In genomic region chr5:75084393-75084870, GRCm38 (mm10) we compare ENCODE assay signal across 15 mouse cellular contexts. TPM values are rescaled to one million over a fixed set of nuclear protein-coding genes. Genes with fewer than 3 reads are reported as not detected.
DNase-seq lines count a peak whose midpoint lies in the region; ATAC-seq lines count a peak whose summit lies in the region.
"Had no signal": no experiment of that assay in that cellular context is flagged by ENCODE, and none has a peak within 500 bp of the region (broad histone marks: within the 10 kb centered on the region; RNA-seq: fewer than 3 reads in every experiment).

No protein-coding gene starts in this region.

- peaks cover 84% of the 10 kb centered on the region for H3K27me3 ChIP-seq in heart, embryonic 16.5 days (ENCODE audit: control insufficient read depth, insufficient read depth, low read length)
- peaks cover 94% of the 10 kb centered on the region for H3K27me3 ChIP-seq in midbrain, embryonic 11.5 days (ENCODE audit: control insufficient read depth, insufficient read depth, low read length)
- peaks cover 80% of the 10 kb centered on the region for H3K27me3 ChIP-seq in midbrain, embryonic 16.5 days (ENCODE audit: control insufficient read depth, insufficient read depth, low read depth, low read length)
- peaks cover 85% of the 10 kb centered on the region for H3K27me3 ChIP-seq in embryonic facial prominence, embryonic 15.5 days
- peaks cover 61% of the 10 kb centered on the region for H3K27me3 ChIP-seq in forebrain, embryonic 16.5 days (replicated peaks; ENCODE audit: control insufficient read depth, insufficient read depth, low read length)

- no peaks in the 10 kb centered on the region for H3K9me3 ChIP-seq in heart, embryonic 16.5 days (replicated peaks; ENCODE audit: control insufficient read depth, low read length)
- H3K9me3 ChIP-seq in midbrain, embryonic 11.5 days (ENCODE audit: control insufficient read depth, low read length): no peaks in the 10 kb centered on the region
- H3K9me3 ChIP-seq in midbrain, embryonic 16.5 days (replicated peaks; ENCODE audit: control insufficient read depth, low read length, poor library complexity, severe bottlenecking): no peaks in the 10 kb centered on the region
- H3K9me3 ChIP-seq in embryonic facial prominence, embryonic 15.5 days (replicated peaks): no peaks in the 10 kb centered on the region
- H3K9me3 ChIP-seq in forebrain, embryonic 16.5 days (ENCODE audit: control insufficient read depth, low read length): no peaks in the 10 kb centered on the region

- peaks cover 8% of the 10 kb centered on the region; the same call in 1 of the 2 replicates for H3K4me1 ChIP-seq in heart, embryonic 16.5 days (ENCODE audit: control insufficient read depth, insufficient read depth, low read length)
- H3K4me1 ChIP-seq in midbrain, embryonic 11.5 days (ENCODE audit: control insufficient read depth, insufficient read depth, low read length): peaks cover 14% of the 10 kb centered on the region
- peaks cover 8% of the 10 kb centered on the region for H3K4me1 ChIP-seq in midbrain, embryonic 16.5 days (ENCODE audit: control insufficient read depth, insufficient read depth, low read length)
- H3K4me1 ChIP-seq in embryonic facial prominence, embryonic 15.5 days: peaks cover 12% of the 10 kb centered on the region
- peaks cover 29% of the 10 kb centered on the region for H3K4me1 ChIP-seq in forebrain, embryonic 16.5 days (replicated peaks; ENCODE audit: control insufficient read depth, insufficient read depth, low read length)

- H3K27ac ChIP-seq in heart, embryonic 16.5 days (ENCODE audit: low read length): no peak overlapping the region
- no peak overlapping the region for H3K27ac ChIP-seq in midbrain, embryonic 11.5 days (ENCODE audit: low read depth, low read length)
- no peak overlapping the region for H3K27ac ChIP-seq in midbrain, embryonic 16.5 days (ENCODE audit: low read length)
- no peak overlapping the region for H3K27ac ChIP-seq in embryonic facial prominence, embryonic 15.5 days (replicated peaks)
- H3K27ac ChIP-seq in forebrain, embryonic 16.5 days (ENCODE audit: low read length): no peak overlapping the region

- ATAC-seq in heart, embryonic 16.5 days (replicated peaks; ENCODE audit: extremely low read depth, insufficient read depth, low FRiP score): no peak
- ATAC-seq in midbrain, embryonic 11.5 days (ENCODE audit: low FRiP score): no peak
- ATAC-seq in midbrain, embryonic 16.5 days: no peak
- no peak for ATAC-seq in embryonic facial prominence, embryonic 15.5 days (ENCODE audit: insufficient number of reproducible peaks, low FRiP score, low TSS enrichment, low read depth)
- 0 out of 2 replicates have a peak, but pooled peaks have one; percentile 4 for ATAC-seq in forebrain, embryonic 16.5 days
- no peak for ATAC-seq in monocyte, adult 5-6 weeks (replicated peaks; ENCODE audit: insufficient number of reproducible peaks, low FRiP score, low TSS enrichment, poor library complexity, severe bottlenecking)
- ATAC-seq: lung, postnatal 0 days had no signal

- no peak for DNase-seq in heart, adult 9 months (ENCODE audit: low spot score in 2 of 2)
- peak; percentile 86 for DNase-seq in midbrain, embryonic 11.5 days (ENCODE audit: low spot score, missing footprints)
- DNase-seq in cerebellum, adult 9-10 months: no peak
- DNase-seq: cerebellum, adult 11-12 months; kidney, adult 9 months; right cerebral cortex, adult 18-20 months had no signal

- peak overlapping the region; percentile 31; the same call in 1 of the 2 replicates for H3K4me3 ChIP-seq in heart, embryonic 16.5 days (ENCODE audit: low read length)
- no peak overlapping the region for H3K4me3 ChIP-seq in midbrain, embryonic 11.5 days (ENCODE audit: low read depth, low read length)
- H3K4me3 ChIP-seq in midbrain, embryonic 16.5 days (ENCODE audit: low read depth, low read length): no peak overlapping the region
- H3K4me3 ChIP-seq in embryonic facial prominence, embryonic 15.5 days (replicated peaks): 0 out of 2 replicates have a peak overlapping the region, but pooled peaks have one; percentile 19
- no peak overlapping the region for H3K4me3 ChIP-seq in forebrain, embryonic 16.5 days (replicated peaks; ENCODE audit: low read length)

- H3K4me2 ChIP-seq in heart, embryonic 16.5 days (ENCODE audit: low read depth, low read length): peak overlapping the region; percentile 36; the same call in 1 of the 2 replicates
- H3K4me2 ChIP-seq in midbrain, embryonic 11.5 days: no peak overlapping the region
- no peak overlapping the region for H3K4me2 ChIP-seq in midbrain, embryonic 16.5 days (ENCODE audit: low read length)
- H3K4me2 ChIP-seq in embryonic facial prominence, embryonic 15.5 days (replicated peaks): peak overlapping the region; percentile 30; the same call in 1 of the 2 replicates
- peak overlapping the region; percentile 32 for H3K4me2 ChIP-seq in forebrain, embryonic 16.5 days (ENCODE audit: low read length)

- H3K9ac ChIP-seq in heart, embryonic 16.5 days (ENCODE audit: low read length): no peak overlapping the region
- no peak overlapping the region for H3K9ac ChIP-seq in midbrain, embryonic 11.5 days (ENCODE audit: low read length)
- no peak overlapping the region for H3K9ac ChIP-seq in midbrain, embryonic 16.5 days (ENCODE audit: low read depth, low read length)
- no peak overlapping the region for H3K9ac ChIP-seq in embryonic facial prominence, embryonic 15.5 days
- no peak overlapping the region for H3K9ac ChIP-seq in forebrain, embryonic 16.5 days (replicated peaks; ENCODE audit: low read depth, low read length)

- H3K36me3 ChIP-seq in heart, embryonic 16.5 days (ENCODE audit: control insufficient read depth, insufficient read depth): no peaks in the 10 kb centered on the region
- H3K36me3 ChIP-seq in midbrain, embryonic 11.5 days (ENCODE audit: control insufficient read depth, insufficient read depth, low read length): no peaks in the 10 kb centered on the region
- H3K36me3 ChIP-seq in midbrain, embryonic 16.5 days (ENCODE audit: control insufficient read depth, insufficient read depth, low read length): no peaks in the 10 kb centered on the region
- no peaks in the 10 kb centered on the region for H3K36me3 ChIP-seq in embryonic facial prominence, embryonic 15.5 days
- H3K36me3 ChIP-seq in forebrain, embryonic 16.5 days (ENCODE audit: control insufficient read depth, insufficient read depth): no peaks in the 10 kb centered on the region

- WGBS in heart, embryonic 16.5 days: 4% methylated on average over 8 of the region's 8 CpGs
- under 1% methylated on average over 8 of the region's 8 CpGs for WGBS in midbrain, embryonic 11.5 days
- WGBS in midbrain, embryonic 16.5 days: under 1% methylated on average over 8 of the region's 8 CpGs
- 3% methylated on average over 8 of the region's 8 CpGs for WGBS in embryonic facial prominence, embryonic 15.5 days
- WGBS in forebrain, embryonic 16.5 days: under 1% methylated on average over 8 of the region's 8 CpGs

RNA-seq across cellular contexts. Expression of gene Gsx2, which starts 9.0 kb away (rescaled TPM):
- polyA plus RNA-seq in heart, embryonic 16.5 days (2015; fragmentation: Nextera tagmentation; extraction: Ambion mirVana): not detected in 2 replicates
- 1.1 and 1.8 TPM in 2 replicates for polyA plus RNA-seq in midbrain, embryonic 11.5 days (2014; fragmentation: Nextera tagmentation; extraction: Ambion mirVana)
- 0.16 and 0.18 TPM in 2 replicates for polyA plus RNA-seq in midbrain, embryonic 16.5 days (2015; fragmentation: Nextera tagmentation; extraction: Ambion mirVana)
- not detected in 2 replicates for polyA plus RNA-seq in embryonic facial prominence, embryonic 15.5 days (2015; fragmentation: Nextera tagmentation; extraction: Ambion mirVana)
- 3.3 and 6.0 TPM in 2 replicates for polyA plus RNA-seq in forebrain, embryonic 16.5 days (2015; fragmentation: Nextera tagmentation; extraction: Ambion mirVana)
- total RNA-seq in monocyte, adult 5-6 weeks (2017): not detected in 3 replicates
- total RNA-seq: adrenal gland, postnatal 4 days; hematopoietic stem cell, adult 5-6 weeks; liver, adult 2 months had no signal
- polyA plus RNA-seq: liver, adult 2 months; lung, postnatal 0 days had no signal

RNA-seq across cellular contexts. Expression of gene Chic2, which starts 39.9 kb away (rescaled TPM):
- 21.6 and 21.9 TPM in 2 replicates for polyA plus RNA-seq in heart, embryonic 16.5 days (2015; fragmentation: Nextera tagmentation; extraction: Ambion mirVana)
- polyA plus RNA-seq in midbrain, embryonic 11.5 days (2014; fragmentation: Nextera tagmentation; extraction: Ambion mirVana): 36.3 and 37.2 TPM in 2 replicates
- 26.2 and 28.1 TPM in 2 replicates for polyA plus RNA-seq in midbrain, embryonic 16.5 days (2015; fragmentation: Nextera tagmentation; extraction: Ambion mirVana)
- 32.1 and 35.1 TPM in 2 replicates for polyA plus RNA-seq in embryonic facial prominence, embryonic 15.5 days (2015; fragmentation: Nextera tagmentation; extraction: Ambion mirVana)
- polyA plus RNA-seq in forebrain, embryonic 16.5 days (2015; fragmentation: Nextera tagmentation; extraction: Ambion mirVana): 26.9 and 31.6 TPM in 2 replicates
- total RNA-seq in monocyte, adult 5-6 weeks (2017): 46.4 to 89.2 TPM (median 58.3 TPM) in 3 replicates

Comparison
In these comparisons a context has a peak if more than half of its experiments do, and no peak if none do; other contexts are left out.
1. H3K4me2 ChIP-seq: peak in heart, embryonic 16.5 days (single experiment), embryonic facial prominence, embryonic 15.5 days (single experiment) and forebrain, embryonic 16.5 days (single experiment); none in midbrain, embryonic 11.5 days (single experiment) and midbrain, embryonic 16.5 days (single experiment).
2. H3K4me3 ChIP-seq: peak in heart, embryonic 16.5 days (single experiment) and embryonic facial prominence, embryonic 15.5 days (single experiment); none in midbrain, embryonic 11.5 days (single experiment), midbrain, embryonic 16.5 days (single experiment) and forebrain, embryonic 16.5 days (single experiment).